Comparison of ENCODE assay signal across 22 mouse cellular contexts in the genomic region with DNA sequence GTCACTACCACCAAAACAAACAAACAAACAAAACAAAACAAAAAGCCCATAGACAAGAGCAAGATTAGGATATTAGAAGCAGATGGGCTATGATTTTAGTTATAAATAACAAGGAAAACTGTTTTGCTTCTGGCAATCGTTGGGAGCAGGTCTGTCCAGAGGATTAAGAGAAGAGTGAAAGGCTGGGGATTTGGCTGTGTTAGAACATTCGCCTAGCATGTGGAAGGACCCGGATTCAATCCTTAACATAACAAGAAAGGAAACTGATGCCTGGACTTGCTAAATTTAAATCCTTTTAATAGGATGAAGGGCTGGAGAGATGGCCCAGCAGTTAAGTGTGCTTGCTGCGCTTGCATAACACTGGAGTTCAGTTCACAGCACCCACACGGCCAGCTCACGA. TPM values are rescaled to one million over a fixed set of nuclear protein-coding genes. Genes with fewer than 3 reads are reported as not detected.
"Had no signal": no experiment of that assay in that cellular context is flagged by ENCODE, and none has a peak within 500 bp of the region (broad histone marks: within the 10 kb centered on the region; RNA-seq: fewer than 3 reads in every experiment).

No protein-coding gene starts in this region.

- H3K27me3 ChIP-seq: midbrain, embryonic 12.5 days; neural tube, embryonic 13.5 days; neural tube, embryonic 15.5 days had no signal

- H3K9ac ChIP-seq: lung, embryonic 14.5 days; midbrain, embryonic 12.5 days; neural tube, embryonic 13.5 days; neural tube, embryonic 15.5 days had no signal

- H3K4me3 ChIP-seq: midbrain, embryonic 10.5 days; midbrain, embryonic 12.5 days; myocyte; neural tube, embryonic 13.5 days; neural tube, embryonic 15.5 days had no signal

- H3K9me3 ChIP-seq: midbrain, embryonic 10.5 days; midbrain, embryonic 12.5 days; neural tube, embryonic 15.5 days had no signal

- ATAC-seq: midbrain, embryonic 16.5 days had no signal

- H3K27ac ChIP-seq: midbrain, embryonic 10.5 days; midbrain, embryonic 12.5 days; neural tube, embryonic 13.5 days; neural tube, embryonic 15.5 days had no signal

- H3K4me1 ChIP-seq: midbrain, embryonic 12.5 days; neural tube, embryonic 13.5 days; neural tube, embryonic 15.5 days had no signal

- DNase-seq: lung, embryonic 14.5 days; midbrain, embryonic 14.5 days; right cerebral cortex, adult 18-20 months; right cerebral cortex, postnatal 25 days; spleen, adult 18-20 months; thymus, adult 18-20 months; thymus, postnatal 14 days; thymus, postnatal 36 days had no signal

- H3K4me2 ChIP-seq: lung, embryonic 14.5 days; midbrain, embryonic 12.5 days; neural tube, embryonic 13.5 days; neural tube, embryonic 15.5 days had no signal

- H3K36me3 ChIP-seq: midbrain, embryonic 10.5 days; midbrain, embryonic 12.5 days; neural tube, embryonic 15.5 days had no signal

RNA-seq across cellular contexts. Expression of a gene that starts 18.9 kb away (rescaled TPM):
- total RNA-seq: megakaryocyte, adult 5-6 weeks; megakaryocyte-erythroid progenitor cell, adult 5-6 weeks had no signal
- polyA plus RNA-seq: lung, embryonic 14.5 days; lung, embryonic 16.5 days; midbrain, embryonic 10.5 days; midbrain, embryonic 12.5 days; midbrain, embryonic 14.5 days; midbrain, embryonic 16.5 days; myocyte; neural tube, embryonic 11.5 days; neural tube, embryonic 13.5 days; neural tube, embryonic 15.5 days; small intestine, adult 2 months; stomach, embryonic 14.5 days; stomach, embryonic 16.5 days; thymus, postnatal 0 days had no signal
